Mouse (Mus musculus) thymus, postnatal 0 days (tissue): ENCODE results near the gene Tgfa. TPM values are rescaled to one million over a fixed set of nuclear protein-coding genes. Genes with fewer than 3 reads are reported as not detected.

Experiments
- DNase-seq: peaks from one replicate; pipeline ENCODE4 v3.0.0-alpha.2; 2015; ENCODE audit warnings: low spot score
- polyA plus RNA-seq: library from polyadenylated mRNA; unstranded; fragments of >200 nt; fragmentation: Nextera tagmentation; extraction: Ambion mirVana; gene quantifications from 2 replicates; pipeline ENCODE4 v1.2.1, GENCODE M21; 2015

The Tgfa gene
- polyA plus RNA-seq, 1 experiment from 2014 or later, result 0.40 TPM

GRCm38 (mm10) chr6:86222381-86222780, 27.4 kb downstream of the Tgfa start:
- no peak for DNase-seq

DNA sequence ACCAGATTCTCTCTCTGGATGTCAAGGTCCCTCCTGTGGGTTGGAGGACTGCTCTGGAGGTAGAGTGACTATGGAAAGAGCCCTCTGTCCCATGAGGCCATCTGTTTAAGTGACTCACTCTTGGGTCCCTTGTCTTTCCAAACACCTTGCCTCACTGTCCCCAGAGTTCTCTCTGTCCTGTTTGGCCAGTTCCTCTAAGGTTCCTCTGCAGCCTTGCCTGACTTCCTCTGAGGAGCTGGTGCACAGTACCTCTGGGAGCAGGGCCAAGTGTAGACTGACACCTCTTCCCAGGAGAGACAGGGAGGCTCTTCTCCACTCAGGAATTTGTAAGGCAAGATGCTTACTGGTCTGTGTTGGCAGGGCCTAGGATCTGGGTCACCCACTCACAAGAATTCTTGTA, 30.6 kb downstream of the Tgfa start:
- no peak for DNase-seq

- DNase-seq, result no peak
Measured at GRCm38 (mm10) chr6:86232367-86232766, 37.3 kb downstream of the Tgfa start.

- no peak for DNase-seq
Measured at GRCm38 (mm10) chr6:86233512-86234430, 38.7 kb downstream of the Tgfa start.

DNA sequence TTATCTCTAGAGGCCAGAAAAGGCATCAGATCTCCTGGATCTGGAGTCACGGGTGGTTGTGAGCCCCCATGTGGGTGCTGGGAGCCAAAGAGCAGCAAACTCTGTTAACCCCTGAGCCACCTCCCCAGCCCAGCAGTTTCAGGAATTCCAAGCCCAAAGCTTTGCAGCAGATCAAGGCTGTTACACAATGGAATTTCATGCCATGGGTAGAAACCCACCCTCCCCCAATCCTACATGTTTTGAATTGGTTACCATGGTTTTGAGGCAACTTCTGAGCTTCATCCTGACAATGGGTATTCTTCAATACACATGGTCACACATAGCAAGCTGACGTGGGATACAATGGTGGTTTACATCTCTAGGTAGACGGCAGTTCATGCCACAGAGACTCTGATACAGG, 49.8 kb downstream of the Tgfa start:
- DNase-seq, result no peak

- DNase-seq, result no peak
Measured at GRCm38 (mm10) chr6:86245965-86246364, 50.9 kb downstream of the Tgfa start.

- no peak for DNase-seq
Measured at GRCm38 (mm10) chr6:86248562-86248961, 53.5 kb downstream of the Tgfa start.

DNA sequence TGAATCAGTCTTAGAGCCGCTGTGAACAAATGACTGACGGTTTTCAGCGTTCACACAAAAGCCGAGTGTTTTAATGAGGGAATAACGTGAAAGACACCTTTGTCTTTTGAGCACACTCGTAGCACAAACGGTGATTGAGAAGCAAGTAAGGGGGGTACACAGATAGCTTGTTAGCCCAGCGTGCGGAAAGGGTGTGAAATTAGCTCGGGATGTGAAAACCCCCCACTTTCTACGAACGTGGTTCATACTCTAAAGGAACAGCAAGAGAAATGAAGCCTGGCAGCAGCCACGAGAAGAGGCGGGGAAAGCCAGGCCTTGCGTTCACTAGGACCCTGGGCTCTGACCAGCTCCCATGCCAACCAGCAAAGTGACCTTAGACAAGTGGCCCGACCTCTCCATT, 54.0 kb downstream of the Tgfa start:
- no peak for DNase-seq

- no peak for DNase-seq
Measured at GRCm38 (mm10) chr6:86250236-86250635, 55.2 kb downstream of the Tgfa start.

GRCm38 (mm10) chr6:86250830-86251229, 55.8 kb downstream of the Tgfa start:
- DNase-seq, result no peak

DNA sequence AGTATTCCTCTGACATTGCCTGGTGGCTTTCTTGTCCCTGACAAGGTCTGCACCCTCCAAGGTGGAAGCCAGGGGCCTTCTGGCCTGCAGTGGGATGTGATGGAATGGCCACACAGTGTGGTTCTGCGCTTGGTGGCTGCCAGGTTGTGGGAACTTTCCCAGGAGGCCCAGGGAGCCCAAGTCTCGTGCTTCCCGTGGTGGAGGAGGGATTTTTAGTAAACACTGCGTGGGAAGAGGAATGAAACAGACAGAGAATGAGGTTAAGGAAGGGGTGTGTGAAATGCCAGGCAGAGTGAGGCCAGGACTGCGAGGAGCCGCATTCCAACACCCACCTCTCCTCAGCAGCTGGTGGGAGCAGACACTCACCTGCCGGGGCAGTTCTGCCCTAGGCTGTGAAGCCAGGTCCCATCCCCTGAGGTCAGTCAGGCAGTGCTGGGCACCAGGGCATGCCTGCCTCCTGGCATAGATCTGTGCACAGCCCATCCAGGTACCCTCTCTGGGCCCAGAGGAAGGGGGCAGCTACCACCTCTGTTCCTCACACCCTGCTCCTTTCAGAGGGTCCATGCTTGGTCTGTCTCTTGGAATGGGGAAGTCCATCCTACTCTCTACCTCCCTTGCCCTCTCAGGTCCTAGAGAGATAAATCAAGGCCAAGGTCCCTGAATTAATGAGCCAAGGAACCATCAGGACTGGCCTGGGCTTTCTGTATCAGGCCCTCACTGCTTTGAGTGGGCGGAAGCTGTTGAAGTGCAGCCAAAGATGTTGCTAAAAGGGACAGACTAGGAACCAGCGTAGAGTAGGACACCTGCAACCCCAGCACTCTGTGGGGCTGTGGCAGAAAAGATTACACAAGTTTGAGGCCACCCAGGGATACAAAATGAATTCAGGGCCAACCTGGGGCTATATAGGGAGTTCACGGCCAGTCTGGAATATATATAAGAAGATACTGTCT, 57.4 kb downstream of the Tgfa start:
- no peak for DNase-seq

DNA sequence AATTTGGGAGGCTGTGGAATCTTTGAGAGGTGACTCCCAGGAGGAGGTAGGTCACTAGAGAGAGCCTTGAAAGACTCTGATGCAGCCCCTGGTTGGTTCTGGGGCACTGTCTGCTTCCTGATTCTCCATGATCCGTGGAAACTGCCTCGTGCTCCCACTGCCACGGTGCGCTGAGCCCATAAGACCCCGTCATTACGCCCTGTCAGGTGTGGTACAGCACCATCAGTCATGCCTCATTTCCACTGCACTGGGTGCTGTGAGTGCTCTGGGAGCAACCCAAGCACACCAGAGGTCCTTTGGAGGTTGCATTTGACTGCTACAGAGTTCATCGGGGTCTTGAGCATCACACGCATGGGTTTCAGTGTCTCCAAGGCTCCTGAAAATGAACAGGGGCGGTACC, 60.9 kb downstream of the Tgfa start:
- no peak for DNase-seq

DNA sequence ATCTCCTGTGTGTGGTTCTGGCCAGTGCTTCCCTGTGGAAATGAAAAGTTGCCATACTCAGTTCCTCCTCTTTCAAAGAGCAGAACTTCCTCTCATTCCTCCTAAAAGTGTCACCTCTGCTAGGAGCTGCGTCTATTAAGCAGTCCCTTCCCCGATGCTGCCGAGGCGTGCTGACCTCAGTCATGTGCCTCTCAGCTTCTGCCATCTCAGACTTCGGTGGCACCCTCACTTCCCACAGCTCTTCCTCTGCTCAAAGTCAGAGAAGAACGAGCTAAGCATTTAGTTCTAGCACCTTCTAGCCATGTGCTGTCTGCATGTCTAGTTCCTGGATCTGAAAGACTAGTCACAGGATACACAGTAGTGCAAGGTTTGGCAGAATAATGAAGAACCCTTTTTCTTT, 64.2 kb downstream of the Tgfa start:
- no peak for DNase-seq

- DNase-seq, result peak; percentile 10
Measured at GRCm38 (mm10) chr6:86260322-86261050, 65.5 kb downstream of the Tgfa start.

DNA sequence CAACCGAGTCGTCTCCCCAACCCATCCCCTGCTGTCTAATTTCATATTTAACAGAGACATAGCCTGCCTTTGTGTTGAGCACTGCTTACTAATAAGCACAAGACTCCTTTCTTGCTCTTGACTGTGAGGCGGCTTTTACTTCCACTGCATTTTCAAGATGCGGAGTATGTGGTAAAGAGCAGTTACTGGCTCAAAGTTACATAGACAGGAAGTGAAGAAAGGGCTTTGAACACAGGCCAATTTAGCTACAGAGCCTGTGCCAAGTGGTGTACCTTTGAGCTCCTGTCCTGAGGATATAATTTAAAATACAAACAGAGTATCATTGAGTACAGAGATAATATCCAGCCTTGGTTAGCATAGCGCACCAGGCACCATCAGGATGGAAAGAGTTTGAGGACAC, 71.8 kb downstream of the Tgfa start:
- DNase-seq, result peak; percentile 8

DNA sequence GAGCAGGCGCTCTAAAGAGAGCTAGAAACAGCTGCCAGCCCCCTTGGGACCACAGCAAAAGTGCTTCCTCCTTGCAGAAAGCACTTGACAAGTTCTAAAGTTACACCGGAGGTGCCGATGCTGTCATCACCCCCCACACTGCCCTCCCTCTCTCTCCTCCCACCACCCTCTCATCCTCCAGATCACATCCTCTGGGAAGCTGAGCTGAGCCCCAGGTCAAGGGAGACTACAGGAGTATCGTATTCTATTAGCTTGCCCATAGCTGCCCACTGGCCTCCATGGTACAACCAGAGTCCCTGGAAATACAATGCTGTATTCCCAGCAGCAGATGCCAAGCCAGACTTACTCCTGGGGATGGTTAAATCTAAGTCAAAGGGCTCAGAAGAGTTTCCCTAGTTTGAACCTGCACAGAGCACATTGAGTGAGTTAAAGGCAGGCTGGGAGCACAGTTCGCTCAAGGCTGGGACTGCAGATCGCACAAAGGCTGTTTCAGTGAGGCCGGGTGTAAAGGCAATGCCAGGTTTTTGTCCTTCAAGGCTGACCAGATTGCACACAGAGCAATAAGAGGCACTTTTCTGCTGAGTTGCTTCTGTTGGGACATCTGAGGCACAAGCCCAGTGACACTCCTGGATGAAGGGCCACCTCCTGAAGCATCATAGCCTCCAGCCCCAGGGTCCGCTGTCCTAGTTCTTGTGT, 75.5 kb downstream of the Tgfa start:
- DNase-seq, result no peak

DNA sequence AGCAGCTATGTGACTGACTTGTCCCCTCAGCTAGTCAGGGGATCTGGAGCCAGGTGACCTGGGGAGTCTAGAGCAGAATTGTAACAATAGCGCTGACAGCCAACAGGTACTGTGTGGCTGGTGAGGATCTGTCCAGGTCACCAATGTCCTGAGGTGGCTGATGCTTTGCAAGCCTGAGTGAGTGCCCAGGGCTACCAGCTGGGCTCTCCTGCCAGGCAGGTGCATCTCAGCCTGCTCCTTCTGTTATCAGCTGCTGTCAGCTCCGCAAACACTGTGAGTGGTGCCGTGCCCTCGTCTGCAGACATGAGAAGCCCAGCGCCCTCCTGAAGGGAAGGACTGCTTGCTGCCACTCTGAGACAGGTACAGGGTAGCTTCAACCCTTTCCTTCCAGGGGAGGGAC, 76.1 kb downstream of the Tgfa start:
- DNase-seq, result no peak

- DNase-seq, result no peak
Measured at GRCm38 (mm10) chr6:86275704-86276103, 80.7 kb downstream of the Tgfa start.

- no peak for DNase-seq
Measured at GRCm38 (mm10) chr6:86276816-86277215, 81.8 kb downstream of the Tgfa start.

DNA sequence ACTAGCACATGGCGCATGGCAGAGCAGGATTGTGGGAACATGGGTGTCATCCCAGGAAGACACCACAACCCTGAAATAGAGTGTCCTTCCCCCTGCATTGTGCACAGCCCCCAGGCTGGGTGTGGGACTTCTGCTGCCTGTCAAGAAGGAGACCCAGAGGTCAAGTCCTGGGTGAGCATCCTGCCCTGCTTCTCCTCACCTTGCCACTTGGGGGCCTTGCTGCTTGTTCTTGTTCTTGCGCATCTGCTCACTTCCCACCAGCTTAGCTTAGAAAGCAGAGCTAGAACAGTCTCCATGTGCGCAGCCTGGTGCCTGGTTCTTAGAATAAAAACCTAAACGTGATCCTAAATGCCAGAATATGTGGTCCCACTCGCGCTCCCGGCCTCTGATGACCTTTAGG, 82.6 kb downstream of the Tgfa start:
- peak; percentile 7 for DNase-seq
